Mouse (Mus musculus) stomach, postnatal 0 days (tissue): Measurements from ENCODE around the gene Tamm41.

Experiments used
- CTCF ChIP-seq: IDR thresholded peaks from 2 replicates; pipeline ENCODE4 v1.5.1; 2016; ENCODE audit warnings: antibody characterized with exemption, low read depth, mild to moderate bottlenecking, moderate library complexity
- EP300 ChIP-seq: optimal IDR thresholded peaks from 2 replicates; pipeline ENCODE3; 2016; ENCODE audit warnings: antibody characterized with exemption

GRCm38 (mm10) chr6:115076781-115077575 is 39.3 kb upstream of the Tamm41 start:
- TF ChIP-seq CTCF (no peak), EP300 (no peak)
